In genomic region chr13:3645919-3646318, GRCm38 (mm10) we compare ENCODE assay signal across 15 mouse cellular contexts. TPM values are rescaled to one million over a fixed set of nuclear protein-coding genes. Genes with fewer than 3 reads are reported as not detected.
DNase-seq lines count a peak whose midpoint lies in the region; ATAC-seq and TF ChIP-seq lines count a peak whose summit lies in the region.
"Had no signal": no experiment of that assay in that cellular context is flagged by ENCODE, and none has a peak within 500 bp of the region (broad histone marks: within the 10 kb centered on the region; RNA-seq: fewer than 3 reads in every experiment).

No protein-coding gene starts in this region.

- no peak overlapping the region for H3K4me2 ChIP-seq in midbrain, embryonic 16.5 days (ENCODE audit: low read length)
- H3K4me2 ChIP-seq in midbrain, postnatal 0 days (ENCODE audit: low read depth, low read length, poor library complexity, severe bottlenecking): no peak overlapping the region
- H3K4me2 ChIP-seq in kidney, embryonic 16.5 days (replicated peaks; ENCODE audit: low read depth, low read length): no peak overlapping the region
- no peak overlapping the region for H3K4me2 ChIP-seq in liver, embryonic 16.5 days (ENCODE audit: low read depth, low read length)
- H3K4me2 ChIP-seq: hindbrain, embryonic 13.5 days; midbrain, embryonic 11.5 days had no signal

- no peak overlapping the region for H3K9ac ChIP-seq in midbrain, embryonic 16.5 days (ENCODE audit: low read depth, low read length)
- no peak overlapping the region for H3K9ac ChIP-seq in midbrain, postnatal 0 days (replicated peaks; ENCODE audit: low read length, poor library complexity, severe bottlenecking)
- H3K9ac ChIP-seq in kidney, embryonic 16.5 days (replicated peaks; ENCODE audit: low read length): no peak overlapping the region
- no peak overlapping the region for H3K9ac ChIP-seq in liver, embryonic 16.5 days (ENCODE audit: low read depth, low read length)
- H3K9ac ChIP-seq: hindbrain, embryonic 13.5 days had no signal

- WGBS in midbrain, embryonic 16.5 days: 89% methylated on average over 3 of the region's 3 CpGs
- WGBS in midbrain, postnatal 0 days: 83% methylated on average over 3 of the region's 3 CpGs
- 64% methylated on average over 3 of the region's 3 CpGs for WGBS in kidney, embryonic 16.5 days
- WGBS in liver, embryonic 16.5 days (ENCODE audit: insufficient replicate concordance): 55% methylated on average over 3 of the region's 3 CpGs

- no peak for TF ChIP-seq CTCF in midbrain, postnatal 0 days (IDR thresholded peaks at IDR 0.05)

- ATAC-seq in midbrain, embryonic 16.5 days: 0 out of 2 replicates have a peak, but pooled peaks have one; percentile 42
- no peak for ATAC-seq in midbrain, postnatal 0 days (ENCODE audit: low FRiP score)
- ATAC-seq in kidney, embryonic 16.5 days (ENCODE audit: low FRiP score, low TSS enrichment): peak; percentile 72
- peak; percentile 58 for ATAC-seq in liver, embryonic 16.5 days (ENCODE audit: low read depth)

- H3K27me3 ChIP-seq in midbrain, embryonic 16.5 days (ENCODE audit: control insufficient read depth, insufficient read depth, low read depth, low read length): no peaks in the 10 kb centered on the region
- no peaks in the 10 kb centered on the region for H3K27me3 ChIP-seq in midbrain, postnatal 0 days (ENCODE audit: insufficient read depth, low read length)
- H3K27me3 ChIP-seq in kidney, embryonic 16.5 days (ENCODE audit: insufficient read depth, low read length): no peaks in the 10 kb centered on the region
- H3K27me3 ChIP-seq in liver, embryonic 16.5 days (ENCODE audit: control insufficient read depth, insufficient read depth, low read depth, low read length): no peaks in the 10 kb centered on the region
- H3K27me3 ChIP-seq: hindbrain, embryonic 13.5 days had no signal

- no peak for DNase-seq in midbrain, postnatal 0 days (ENCODE audit: low spot score)
- DNase-seq in layer of hippocampus, postnatal 25 days (ENCODE audit: extremely low spot score in 1 of 2, low spot score in 1 of 2): no peak
- DNase-seq in layer of hippocampus, adult 9-10 months (ENCODE audit: low spot score): no peak
- no peak for DNase-seq in embryo, embryonic 10 days (ENCODE audit: low spot score)
- DNase-seq: adrenal gland, adult 2 months; cerebellum, adult 11 months; right cerebral cortex, adult 18-20 months; thymus, adult 18-20 months had no signal

- no peak overlapping the region for H3K27ac ChIP-seq in midbrain, embryonic 16.5 days (ENCODE audit: low read length)
- no peak overlapping the region for H3K27ac ChIP-seq in midbrain, postnatal 0 days (ENCODE audit: low read depth, low read length)
- H3K27ac ChIP-seq in kidney, embryonic 16.5 days (ENCODE audit: low read length): peak overlapping the region; percentile 72
- H3K27ac ChIP-seq in liver, embryonic 16.5 days (ENCODE audit: low read length): peak overlapping the region; percentile 61
- H3K27ac ChIP-seq: hindbrain, embryonic 13.5 days had no signal

- no peak overlapping the region for H3K4me3 ChIP-seq in midbrain, embryonic 16.5 days (ENCODE audit: low read depth, low read length)
- H3K4me3 ChIP-seq in midbrain, postnatal 0 days (ENCODE audit: low read depth, low read length): no peak overlapping the region
- H3K4me3 ChIP-seq in kidney, embryonic 16.5 days (ENCODE audit: low read length): no peak overlapping the region
- no peak overlapping the region for H3K4me3 ChIP-seq in liver, embryonic 16.5 days (ENCODE audit: low read depth, low read length)
- H3K4me3 ChIP-seq: hindbrain, embryonic 13.5 days; myocyte had no signal

- peaks cover 20% of the 10 kb centered on the region for H3K36me3 ChIP-seq in midbrain, embryonic 16.5 days (ENCODE audit: control insufficient read depth, insufficient read depth, low read length)
- peaks cover 19% of the 10 kb centered on the region for H3K36me3 ChIP-seq in midbrain, postnatal 0 days (ENCODE audit: insufficient read depth, low read length)
- H3K36me3 ChIP-seq in kidney, embryonic 16.5 days (ENCODE audit: insufficient read depth, low read length): peaks cover 6% of the 10 kb centered on the region; the same call in 1 of the 2 replicates
- H3K36me3 ChIP-seq in liver, embryonic 16.5 days (ENCODE audit: control insufficient read depth, insufficient read depth): no peaks in the 10 kb centered on the region
- H3K36me3 ChIP-seq: G1E had no signal

- H3K4me1 ChIP-seq in midbrain, embryonic 16.5 days (ENCODE audit: control insufficient read depth, insufficient read depth, low read length): no peaks in the 10 kb centered on the region
- no peaks in the 10 kb centered on the region for H3K4me1 ChIP-seq in midbrain, postnatal 0 days (ENCODE audit: insufficient read depth, low read length)
- no peaks in the 10 kb centered on the region for H3K4me1 ChIP-seq in kidney, embryonic 16.5 days (ENCODE audit: insufficient read depth, low read length)
- no peaks in the 10 kb centered on the region; the same call in 1 of the 2 replicates for H3K4me1 ChIP-seq in liver, embryonic 16.5 days (ENCODE audit: control insufficient read depth, low read depth, low read length)
- H3K4me1 ChIP-seq: hindbrain, embryonic 13.5 days had no signal

- no peaks in the 10 kb centered on the region for H3K9me3 ChIP-seq in midbrain, embryonic 16.5 days (replicated peaks; ENCODE audit: control insufficient read depth, low read length, poor library complexity, severe bottlenecking)
- H3K9me3 ChIP-seq in midbrain, postnatal 0 days (ENCODE audit: low read length): no peaks in the 10 kb centered on the region
- peaks cover 3% of the 10 kb centered on the region; the same call in 1 of the 2 replicates for H3K9me3 ChIP-seq in kidney, embryonic 16.5 days (ENCODE audit: low read length)
- H3K9me3 ChIP-seq in liver, embryonic 16.5 days (replicated peaks; ENCODE audit: control insufficient read depth, low read length): no peaks in the 10 kb centered on the region
- H3K9me3 ChIP-seq: G1E; hindbrain, embryonic 13.5 days had no signal

RNA-seq across cellular contexts. Expression of gene Asb13, which starts 12.1 kb away (rescaled TPM):
- polyA plus RNA-seq in midbrain, embryonic 16.5 days (2015; fragmentation: Nextera tagmentation; extraction: Ambion mirVana): 16.9 and 21.0 TPM in 2 replicates
- total RNA-seq in midbrain, postnatal 0 days (2014; rRNA removed): 10.9 and 16.8 TPM in 2 replicates
- 15.1 and 17.3 TPM in 2 replicates for polyA plus RNA-seq in midbrain, postnatal 0 days (2015; fragmentation: Nextera tagmentation; extraction: Ambion mirVana)
- polyA plus RNA-seq in kidney, embryonic 16.5 days (2015; fragmentation: Nextera tagmentation; extraction: Ambion mirVana): 16.0 and 19.8 TPM in 2 replicates
- 3.8 and 5.3 TPM in 2 replicates for polyA plus RNA-seq in liver, embryonic 16.5 days (2015; fragmentation: Nextera tagmentation; extraction: Ambion mirVana)
- 10 to 100 TPM; 28.0 to 34.8 TPM for total RNA-seq in layer of hippocampus, postnatal 25 days (2021)
- polyA plus RNA-seq: G1E had no signal

RNA-seq across cellular contexts. Expression of gene Fam208b, which starts 35.0 kb away (rescaled TPM):
- polyA plus RNA-seq in midbrain, embryonic 16.5 days (2015; fragmentation: Nextera tagmentation; extraction: Ambion mirVana): 15.6 and 19.5 TPM in 2 replicates
- total RNA-seq in midbrain, postnatal 0 days (2014; rRNA removed): 34.9 and 40.8 TPM in 2 replicates
- 6.8 and 10.1 TPM in 2 replicates for polyA plus RNA-seq in midbrain, postnatal 0 days (2015; fragmentation: Nextera tagmentation; extraction: Ambion mirVana)
- polyA plus RNA-seq in kidney, embryonic 16.5 days (2015; fragmentation: Nextera tagmentation; extraction: Ambion mirVana): 12.7 and 15.5 TPM in 2 replicates
- polyA plus RNA-seq in liver, embryonic 16.5 days (2015; fragmentation: Nextera tagmentation; extraction: Ambion mirVana): 2.9 and 3.2 TPM in 2 replicates
- 10 to 100 TPM; 22.3 to 29.4 TPM for total RNA-seq in layer of hippocampus, postnatal 25 days (2021)

Comparison
In these comparisons a context has a peak if more than half of its experiments do, and no peak if none do; other contexts are left out.
1. H3K27ac ChIP-seq: peak in kidney, embryonic 16.5 days (single experiment) and liver, embryonic 16.5 days (single experiment); none in midbrain, embryonic 16.5 days (single experiment) and midbrain, postnatal 0 days (single experiment).